Mouse (Mus musculus) ES-E14 (cell line): Measurements from ENCODE around the gene Nrf1. TPM values are rescaled to one million over a fixed set of nuclear protein-coding genes. Genes with fewer than 3 reads are reported as not detected.

ENCODE experiments used
- DNase-seq: peaks from one replicate; pipeline ENCODE4 v3.0.0-alpha.2; 2013; ENCODE audit warnings: low read depth, low spot score
- H3K27ac ChIP-seq: 2 replicates; pipeline ENCODE4 v1.5.1; 2012; ENCODE audit warnings: low read depth, mild to moderate bottlenecking, low read length, moderate library complexity, mixed read lengths; ENCODE audit not compliant: poor library complexity, insufficient read depth, severe bottlenecking
- H3K36me3 ChIP-seq: 2 replicates; pipeline ENCODE4 v1.6.1; 2012; ENCODE audit warnings: mild to moderate bottlenecking, low read length, moderate library complexity, mixed read lengths; ENCODE audit not compliant: control insufficient read depth, poor library complexity, insufficient read depth, severe bottlenecking
- H3K4me1 ChIP-seq, 2 experiments: fragments of 150-350 bp in 1 of 2; sonication (generic) in 1 of 2; 2 replicates each; pipeline ENCODE4 v1.6.1; 2012; ENCODE audit warnings: low read length in 2 of 2, mild to moderate bottlenecking in 1 of 2, mixed read lengths in 1 of 2; ENCODE audit not compliant: control insufficient read depth in 2 of 2, insufficient read depth in 2 of 2, poor library complexity in 1 of 2
- H3K4me3 ChIP-seq, 2 experiments: fragments of 150-350 bp in 1 of 2; sonication (generic) in 1 of 2; 2 replicates each; pipeline ENCODE4 v1.5.1; 2012; ENCODE audit warnings: low read length in 2 of 2, low read depth in 1 of 2, mild to moderate bottlenecking in 1 of 2, mixed read lengths in 1 of 2; ENCODE audit not compliant: insufficient read depth in 1 of 2, poor library complexity in 1 of 2, severe bottlenecking in 1 of 2
- H3K9ac ChIP-seq: 2 replicates; pipeline ENCODE4 v1.6.1; 2012; ENCODE audit warnings: low read depth, mild to moderate bottlenecking, low read length, mixed read lengths; ENCODE audit not compliant: poor library complexity, insufficient read depth, severe bottlenecking
- H3K9me3 ChIP-seq: fragments of 150-350 bp; sonication (generic); 2 replicates; pipeline ENCODE4 v1.6.1; 2012; ENCODE audit warnings: low read depth, mild to moderate bottlenecking, low read length; ENCODE audit not compliant: control insufficient read depth, insufficient read depth
- CHD2 ChIP-seq: IDR thresholded peaks from 2 replicates; pipeline ENCODE4 v1.6.1; 2014; ENCODE audit warnings: mild to moderate bottlenecking, low read depth, low read length, inconsistent platforms
- HCFC1 ChIP-seq: IDR thresholded peaks from 2 replicates; pipeline ENCODE4 v1.6.1; 2012; ENCODE audit warnings: low read length, inconsistent platforms, borderline replicate concordance; ENCODE audit not compliant: insufficient read depth
- MAFK ChIP-seq: IDR thresholded peaks from 2 replicates; pipeline ENCODE4 v1.6.1; 2014; ENCODE audit warnings: mild to moderate bottlenecking, low read depth, low read length, inconsistent platforms; ENCODE audit not compliant: insufficient read depth
- ZC3H11A ChIP-seq: IDR thresholded peaks from 2 replicates; pipeline ENCODE4 v1.6.1; 2012; ENCODE audit warnings: low read depth, mild to moderate bottlenecking, inconsistent platforms, low read length, borderline replicate concordance
- ZNF384 ChIP-seq: IDR thresholded peaks from 2 replicates; pipeline ENCODE4 v1.6.1; 2012; ENCODE audit warnings: low read depth, low read length, inconsistent platforms
- in situ Hi-C, 2 experiments: fragments of 600-800 bp; cut with MboI; formaldehyde crosslinking; loops; one replicate each; pipeline ENCODE4 v1.15.1; 2025; ENCODE audit warnings: low sequenced_read_pairs in 2 of 2, inconsistent platforms in 1 of 2; ENCODE audit not compliant: unreplicated experiment in 2 of 2
- total RNA-seq: library from RNA; depleted of rRNA; stranded (reverse); fragments of 300-350 nt; gene quantifications from 2 replicates; pipeline ENCODE4 v1.2.3, GENCODE M21; 2012

The Nrf1 gene
- total RNA-seq, 1 experiment, result 81.6 TPM

DNA sequence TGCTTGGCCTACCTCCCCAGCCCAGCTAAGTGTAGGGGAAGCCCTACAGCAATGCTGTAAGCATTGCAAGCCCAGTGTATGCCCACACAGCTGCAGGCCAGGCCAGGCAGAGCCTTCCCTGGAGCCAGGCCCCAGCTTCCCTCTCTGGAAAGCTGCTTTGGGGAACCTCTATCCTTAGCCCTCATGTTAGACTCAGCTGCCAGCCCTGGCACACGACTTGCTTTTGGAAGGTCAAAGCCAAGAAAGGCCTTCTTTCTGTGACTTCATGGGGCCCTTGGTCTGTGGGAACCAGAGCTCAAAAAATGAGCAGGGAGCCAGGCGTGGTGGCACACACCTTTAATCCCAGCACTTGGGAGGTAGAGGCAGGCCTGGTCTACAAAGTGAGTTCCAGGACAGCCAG, 113.8 kb downstream of the Nrf1 start:
- TF ChIP-seq ZC3H11A (no peak), HCFC1 (no peak), MAFK (no peak), CHD2 (no peak), ZNF384 (no peak)
- H3K36me3 ChIP-seq, result peaks cover 19% of the 10 kb centered on the region; the same call in 1 of the 2 replicates
- H3K9me3 ChIP-seq, result no peaks in the 10 kb centered on the region
- in situ Hi-C loops, result no loop called here
- H3K9ac ChIP-seq, result 0 out of 2 replicates have a peak overlapping the region, but pooled peaks have one; percentile 4
- H3K4me3 ChIP-seq, result no peak overlapping the region
- H3K4me1 ChIP-seq, result peaks cover 20 to 54% of the 10 kb centered on the region in 2 experiments
- DNase-seq, result no peak
- H3K27ac ChIP-seq, result peak overlapping the region; percentile 72

- TF ChIP-seq ZC3H11A (no peak), CHD2 (no peak), MAFK (no peak), ZNF384 (no peak), HCFC1 (no peak)
- Histone ChIP-seq H3K9me3 (no peaks in the 10 kb centered on the region), H3K27ac (peak overlapping the region; percentile 72), H3K4me1 (peaks cover 20 to 58% of the 10 kb centered on the region in 2 experiments), H3K36me3 (peaks cover 19% of the 10 kb centered on the region; the same call in 1 of the 2 replicates), H3K4me3 (peak overlapping the region in 1 of 2 experiments; percentile 21; a peak in 1 of 4 replicates), H3K9ac (peak overlapping the region; percentile 22; the same call in 1 of the 2 replicates)
- DNase-seq, result no peak
- in situ Hi-C loops, result no loop called here
These were observed 114.3 kb downstream of the Nrf1 start for GRCm38 (mm10) chr6:30162091-30162490.

DNA sequence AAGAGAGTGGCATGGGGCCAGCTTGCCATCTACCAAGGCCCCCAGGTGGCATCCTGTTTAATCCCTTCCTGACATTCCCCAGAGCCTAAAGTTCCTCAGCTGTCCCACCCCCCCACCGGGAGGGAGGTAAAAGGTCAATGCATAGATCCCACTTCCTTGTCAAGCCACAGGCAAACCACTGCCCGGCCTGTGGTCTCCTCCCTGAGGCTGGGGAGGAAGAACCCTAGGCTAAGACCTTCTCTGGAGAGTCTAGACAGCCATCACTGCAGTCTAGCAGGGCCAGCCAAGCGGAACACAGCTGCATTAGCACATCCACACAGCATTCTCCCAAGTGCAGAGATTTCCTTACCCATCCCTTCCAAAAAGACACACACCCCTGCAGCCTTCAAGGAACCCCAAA, 118.6 kb downstream of the Nrf1 start:
- Histone ChIP-seq H3K4me3 (no peak overlapping the region), H3K36me3 (peaks cover 34% of the 10 kb centered on the region), H3K9me3 (no peaks in the 10 kb centered on the region), H3K9ac (no peak overlapping the region), H3K4me1 (peaks cover 13 to 67% of the 10 kb centered on the region in 2 experiments; a peak in 3 of 4 replicates), H3K27ac (no peak overlapping the region)
- in situ Hi-C loops, result no loop called here
- DNase-seq, result no peak
- TF ChIP-seq ZNF384 (no peak), ZC3H11A (no peak), MAFK (no peak), HCFC1 (no peak), CHD2 (no peak)

DNA sequence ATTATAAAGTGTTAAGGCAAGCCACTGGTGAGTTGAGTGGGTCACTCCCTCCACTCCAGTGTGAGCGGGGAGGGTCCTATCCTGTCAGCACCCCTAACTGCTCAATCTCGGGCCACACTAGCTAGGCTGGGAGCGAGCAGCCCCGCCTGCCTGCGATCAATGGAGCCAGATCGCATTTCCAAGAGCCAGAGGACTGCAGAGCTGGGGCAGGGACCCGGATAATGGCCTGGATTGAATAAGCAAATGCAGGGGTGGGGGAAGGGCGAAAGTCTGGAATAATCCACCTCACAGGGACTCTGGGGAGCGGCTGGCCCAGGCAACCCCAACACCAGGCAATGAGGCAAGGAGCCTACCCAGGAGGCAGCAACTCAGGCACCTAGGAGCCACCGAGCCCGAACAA, 119.4 kb downstream of the Nrf1 start:
- Histone ChIP-seq H3K4me3 (peak overlapping the region; percentile 28 to 42), H3K4me1 (peaks cover 15 to 69% of the 10 kb centered on the region in 2 experiments; a peak in 3 of 4 replicates), H3K27ac (peak overlapping the region; percentile 61), H3K36me3 (peaks cover 39% of the 10 kb centered on the region), H3K9me3 (no peaks in the 10 kb centered on the region), H3K9ac (peak overlapping the region; percentile 35; the same call in 1 of the 2 replicates)
- in situ Hi-C loops, result no loop called here
- TF ChIP-seq MAFK, result no peak
- no peak for TF ChIP-seq ZC3H11A
- no peak for TF ChIP-seq CHD2
- TF ChIP-seq HCFC1, result no peak
- no peak for TF ChIP-seq ZNF384
- DNase-seq, result no peak

GRCm38 (mm10) chr6:30168275-30168674, 120.5 kb downstream of the Nrf1 start:
- Histone ChIP-seq H3K9ac (no peak overlapping the region), H3K4me3 (0 out of 4 replicates have a peak overlapping the region, but pooled peaks of 1 of the 2 experiments have one; percentile 28), H3K27ac (no peak overlapping the region), H3K4me1 (peaks cover 14 to 65% of the 10 kb centered on the region in 2 experiments; a peak in 3 of 4 replicates), H3K9me3 (no peaks in the 10 kb centered on the region), H3K36me3 (peaks cover 39% of the 10 kb centered on the region)
- in situ Hi-C loops, result no loop called here
- no peak for DNase-seq
- TF ChIP-seq ZC3H11A (no peak), CHD2 (no peak), HCFC1 (no peak), MAFK (no peak), ZNF384 (no peak)
